Mouse (Mus musculus): ENCODE measurements at regions not wholly inside any gene's neighbourhood (a gene's known extent, or its start where the extent isn't known, plus 50 kb on each side); places are given as distances from the start of the nearest gene placed in this dataset.

GRCm38 (mm10) chr1:72030763-72031405 is 181.2 kb downstream of the Mreg start:
- Histone ChIP-seq H3K36me3 (ENCODE audit: insufficient read depth) (no peaks in the 10 kb centered on the region), H3K27me3 (ENCODE audit: insufficient read depth, low read length) (no peaks in the 10 kb centered on the region), H3K9me3 (ENCODE audit: low read depth, low read length) (no peaks in the 10 kb centered on the region), H3K4me3 (ENCODE audit: low read depth, low read length) (no peak overlapping the region), H3K27ac (ENCODE audit: low read depth) (no peak overlapping the region), H3K9ac (no peak overlapping the region), H3K4me1 (ENCODE audit: insufficient read depth) (no peaks in the 10 kb centered on the region), H3K4me2 (no peak overlapping the region)
- WGBS = 55% methylated on average over 8 of the region's 8 CpGs
- ATAC-seq (ENCODE audit: insufficient read depth) (no peak), DNase-seq (no peak)
- TF ChIP-seq CTCF (IDR thresholded peaks at IDR 0.05; ENCODE audit: low read depth) = no peak

- Histone ChIP-seq H3K27ac (ENCODE audit: low read depth) (no peak overlapping the region), H3K36me3 (ENCODE audit: insufficient read depth) (no peaks in the 10 kb centered on the region), H3K4me2 (no peak overlapping the region), H3K9ac (no peak overlapping the region), H3K9me3 (ENCODE audit: low read depth, low read length) (no peaks in the 10 kb centered on the region), H3K4me3 (ENCODE audit: low read depth, low read length) (no peak overlapping the region), H3K4me1 (ENCODE audit: insufficient read depth) (no peaks in the 10 kb centered on the region), H3K27me3 (ENCODE audit: insufficient read depth, low read length) (no peaks in the 10 kb centered on the region)
- no peak for DNase-seq
- ATAC-seq (ENCODE audit: insufficient read depth) = no peak
- no peak for TF ChIP-seq CTCF (IDR thresholded peaks at IDR 0.05; ENCODE audit: low read depth)
- WGBS = 47% methylated on average over 6 of the region's 6 CpGs
Observed at GRCm38 (mm10) chr1:72029625-72030024, 182.5 kb downstream of the Mreg start.

GRCm38 (mm10) chr1:72026861-72027260 is 185.2 kb downstream of the Mreg start:
- Histone ChIP-seq H3K36me3 (ENCODE audit: insufficient read depth) (no peaks in the 10 kb centered on the region), H3K27me3 (ENCODE audit: insufficient read depth, low read length) (no peaks in the 10 kb centered on the region), H3K9ac (no peak overlapping the region), H3K4me2 (no peak overlapping the region), H3K9me3 (ENCODE audit: low read depth, low read length) (no peaks in the 10 kb centered on the region), H3K4me1 (ENCODE audit: insufficient read depth) (no peaks in the 10 kb centered on the region), H3K4me3 (ENCODE audit: low read depth, low read length) (no peak overlapping the region), H3K27ac (ENCODE audit: low read depth) (no peak overlapping the region)
- DNase-seq = no peak
- no peak for ATAC-seq (ENCODE audit: insufficient read depth)
- WGBS = 89% methylated on average over 4 of the region's 4 CpGs
- no peak for TF ChIP-seq CTCF (IDR thresholded peaks at IDR 0.05; ENCODE audit: low read depth)

GRCm38 (mm10) chr1:72022631-72023030 is 189.5 kb downstream of the Mreg start:
- TF ChIP-seq CTCF (IDR thresholded peaks at IDR 0.05; ENCODE audit: low read depth) = no peak
- 77% methylated on average over 3 of the region's 3 CpGs for WGBS
- Histone ChIP-seq H3K4me2 (no peak overlapping the region), H3K9ac (no peak overlapping the region), H3K27me3 (ENCODE audit: insufficient read depth, low read length) (no peaks in the 10 kb centered on the region), H3K9me3 (ENCODE audit: low read depth, low read length) (no peaks in the 10 kb centered on the region), H3K4me3 (ENCODE audit: low read depth, low read length) (no peak overlapping the region), H3K27ac (ENCODE audit: low read depth) (no peak overlapping the region), H3K36me3 (ENCODE audit: insufficient read depth) (no peaks in the 10 kb centered on the region), H3K4me1 (ENCODE audit: insufficient read depth) (peaks cover 2% of the 10 kb centered on the region; the same call in 1 of the 2 replicates)
- DNase-seq (no peak), ATAC-seq (ENCODE audit: insufficient read depth) (no peak)

GRCm38 (mm10) chr1:72018479-72019222 is 193.5 kb downstream of the Mreg start:
- no peak for DNase-seq

GRCm38 (mm10) chr1:72017814-72018478 is 194.2 kb downstream of the Mreg start:
- no peaks in the 10 kb centered on the region for H3K27me3 ChIP-seq (ENCODE audit: insufficient read depth, low read length)
- H3K4me3 ChIP-seq (ENCODE audit: low read depth, low read length) = no peak overlapping the region
- H3K36me3 ChIP-seq (ENCODE audit: insufficient read depth) = no peaks in the 10 kb centered on the region
- DNase-seq (no peak), ATAC-seq (ENCODE audit: insufficient read depth) (no peak)
- no peak overlapping the region for H3K4me2 ChIP-seq
- H3K9ac ChIP-seq = no peak overlapping the region; the same call in 1 of the 2 replicates
- TF ChIP-seq CTCF (IDR thresholded peaks at IDR 0.05; ENCODE audit: low read depth) = no peak
- H3K27ac ChIP-seq (ENCODE audit: low read depth) = no peak overlapping the region
- H3K4me1 ChIP-seq (ENCODE audit: insufficient read depth) = peaks cover 3% of the 10 kb centered on the region; the same call in 1 of the 2 replicates
- no peaks in the 10 kb centered on the region for H3K9me3 ChIP-seq (ENCODE audit: low read depth, low read length)
- 72% methylated on average over 1 of the region's 1 CpGs for WGBS

More at GRCm38 (mm10) chr1:72018479-72019222, 193.5 kb downstream of the Mreg start:
- no peak for TF ChIP-seq CTCF (IDR thresholded peaks at IDR 0.05; ENCODE audit: low read depth)
- Histone ChIP-seq H3K9ac (no peak overlapping the region), H3K4me2 (no peak overlapping the region), H3K27ac (ENCODE audit: low read depth) (no peak overlapping the region), H3K9me3 (ENCODE audit: low read depth, low read length) (no peaks in the 10 kb centered on the region), H3K4me3 (ENCODE audit: low read depth, low read length) (no peak overlapping the region), H3K27me3 (ENCODE audit: insufficient read depth, low read length) (no peaks in the 10 kb centered on the region), H3K36me3 (ENCODE audit: insufficient read depth) (no peaks in the 10 kb centered on the region), H3K4me1 (ENCODE audit: insufficient read depth) (peaks cover 3% of the 10 kb centered on the region; the same call in 1 of the 2 replicates)
- ATAC-seq (ENCODE audit: insufficient read depth) = no peak
- 76% methylated on average over 4 of the region's 4 CpGs for WGBS

GRCm38 (mm10) chr1:72015471-72015870 is 196.6 kb downstream of the Mreg start:
- Histone ChIP-seq H3K4me3 (ENCODE audit: low read depth, low read length) (no peak overlapping the region), H3K4me1 (ENCODE audit: insufficient read depth) (peaks cover 3% of the 10 kb centered on the region; the same call in 1 of the 2 replicates), H3K9me3 (ENCODE audit: low read depth, low read length) (no peaks in the 10 kb centered on the region), H3K36me3 (ENCODE audit: insufficient read depth) (no peaks in the 10 kb centered on the region), H3K27me3 (ENCODE audit: insufficient read depth, low read length) (no peaks in the 10 kb centered on the region), H3K4me2 (no peak overlapping the region), H3K9ac (no peak overlapping the region), H3K27ac (ENCODE audit: low read depth) (no peak overlapping the region)
- no peak for ATAC-seq (ENCODE audit: insufficient read depth)
- TF ChIP-seq CTCF (IDR thresholded peaks at IDR 0.05; ENCODE audit: low read depth) = no peak
- 81% methylated on average over 4 of the region's 4 CpGs for WGBS
- DNase-seq = no peak

Measured in lung, embryonic 14.5 days (tissue).